Mouse (Mus musculus): ENCODE measurements around the gene Zwilch.

DNA sequence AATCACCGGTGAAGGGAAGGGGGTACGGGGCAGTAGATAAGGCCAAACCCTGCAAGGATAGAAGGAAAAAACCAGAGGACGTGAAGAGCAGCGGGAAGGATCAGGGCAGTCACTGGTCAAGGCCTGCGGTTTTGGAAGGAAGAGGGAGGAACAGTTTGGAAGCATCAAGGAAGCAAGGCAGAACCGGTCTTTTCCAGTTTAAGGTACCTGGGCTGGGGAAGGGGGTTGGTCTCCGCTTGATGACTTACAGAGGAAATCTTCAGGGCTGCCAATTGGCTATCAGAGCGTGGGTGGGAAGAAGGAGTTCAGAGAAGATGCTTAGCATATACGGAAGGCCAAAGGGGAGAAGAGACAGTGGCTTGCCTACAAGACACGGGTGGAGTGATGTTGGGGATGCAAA lies 50.3 kb downstream of the Zwilch start:
- no peak for TF ChIP-seq CTCF (IDR thresholded peaks at IDR 0.05; ENCODE audit: insufficient read depth, low read length)
- TF ChIP-seq POLR2A (IDR thresholded peaks at IDR 0.05; ENCODE audit: borderline replicate concordance, extremely low read depth, low read depth, low read length): no peak

Measured in lung, adult 2 months (tissue).